Mouse (Mus musculus) embryo, embryonic 11 days (tissue): ENCODE data around the gene Sox12.

Source experiments
- DNase-seq: peaks from one replicate; pipeline ENCODE4 v3.0.0-alpha.2; 2015

Sox12 gene

DNA sequence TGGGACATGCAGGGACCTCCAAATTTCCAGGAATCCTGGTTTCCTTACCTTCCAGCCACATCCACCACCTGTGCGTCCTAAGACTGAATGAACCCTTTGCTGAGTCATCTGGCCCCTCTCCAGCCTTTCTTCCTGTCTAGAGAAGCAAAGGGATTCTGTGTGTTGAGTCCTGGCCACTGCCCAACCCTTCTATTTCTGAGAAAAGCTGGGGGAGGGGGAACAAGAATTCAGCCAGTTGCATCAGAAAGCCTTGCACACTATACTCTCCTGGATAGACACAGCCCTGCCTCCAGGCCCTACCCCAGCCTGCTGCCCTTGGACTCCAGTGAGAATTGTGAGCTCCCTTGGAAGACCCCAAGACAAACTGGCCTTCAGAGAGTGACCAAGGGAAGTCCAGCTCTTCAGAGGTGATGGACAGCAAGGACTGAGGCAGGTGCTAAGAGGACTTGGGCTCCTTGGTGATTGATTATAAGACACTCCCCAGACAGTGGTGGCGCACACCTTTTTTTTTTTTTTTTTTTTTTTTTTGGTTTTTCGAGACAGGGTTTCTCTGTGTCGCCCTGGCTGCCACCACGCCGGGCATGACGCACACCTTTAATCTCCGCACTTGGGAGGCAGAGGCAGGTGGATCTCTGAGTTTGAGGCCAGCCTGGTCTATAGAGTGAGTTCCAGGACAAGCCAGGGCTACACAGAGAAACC, 47.9 kb downstream of the Sox12 start:
- no peak for DNase-seq

DNA sequence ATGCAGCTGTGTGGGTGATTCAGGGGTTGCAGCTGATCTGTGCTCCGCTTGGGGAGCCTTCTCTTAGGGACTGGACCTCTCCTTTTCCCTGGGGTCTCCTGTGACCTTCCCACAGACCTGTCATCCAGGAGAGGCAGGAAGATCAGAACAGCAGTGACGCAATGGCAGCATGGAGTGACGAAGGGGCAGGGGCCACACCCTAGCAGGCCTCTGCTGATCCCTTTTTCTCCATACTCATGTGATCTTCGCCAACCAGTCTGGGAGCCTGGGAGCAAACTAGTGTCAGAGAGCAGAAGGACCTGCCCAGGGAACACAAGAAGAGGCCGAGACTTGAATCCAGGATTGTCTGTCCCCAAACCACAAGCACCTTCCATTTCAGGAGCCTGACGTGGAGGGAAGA, 48.7 kb downstream of the Sox12 start:
- no peak for DNase-seq

DNA sequence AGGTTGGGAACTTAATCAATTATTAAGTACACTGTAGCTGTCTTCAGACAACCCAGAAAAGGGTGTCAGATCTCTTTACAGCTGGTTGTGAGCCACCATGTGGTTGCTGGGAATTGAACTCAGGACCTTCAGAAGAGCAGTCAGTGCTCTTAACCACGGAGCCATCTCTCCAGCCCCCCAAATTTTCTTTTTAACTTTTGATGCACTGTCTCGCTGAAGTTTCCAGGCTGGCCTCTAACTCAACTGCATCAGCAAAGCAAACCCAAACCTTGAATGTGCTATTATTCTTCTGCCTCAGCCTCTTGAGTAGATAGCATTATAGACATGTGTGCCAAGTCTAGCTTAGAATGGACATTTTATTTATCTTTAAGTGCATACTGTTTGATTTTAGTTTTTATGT, 50.1 kb downstream of the Sox12 start:
- DNase-seq: no peak

DNA sequence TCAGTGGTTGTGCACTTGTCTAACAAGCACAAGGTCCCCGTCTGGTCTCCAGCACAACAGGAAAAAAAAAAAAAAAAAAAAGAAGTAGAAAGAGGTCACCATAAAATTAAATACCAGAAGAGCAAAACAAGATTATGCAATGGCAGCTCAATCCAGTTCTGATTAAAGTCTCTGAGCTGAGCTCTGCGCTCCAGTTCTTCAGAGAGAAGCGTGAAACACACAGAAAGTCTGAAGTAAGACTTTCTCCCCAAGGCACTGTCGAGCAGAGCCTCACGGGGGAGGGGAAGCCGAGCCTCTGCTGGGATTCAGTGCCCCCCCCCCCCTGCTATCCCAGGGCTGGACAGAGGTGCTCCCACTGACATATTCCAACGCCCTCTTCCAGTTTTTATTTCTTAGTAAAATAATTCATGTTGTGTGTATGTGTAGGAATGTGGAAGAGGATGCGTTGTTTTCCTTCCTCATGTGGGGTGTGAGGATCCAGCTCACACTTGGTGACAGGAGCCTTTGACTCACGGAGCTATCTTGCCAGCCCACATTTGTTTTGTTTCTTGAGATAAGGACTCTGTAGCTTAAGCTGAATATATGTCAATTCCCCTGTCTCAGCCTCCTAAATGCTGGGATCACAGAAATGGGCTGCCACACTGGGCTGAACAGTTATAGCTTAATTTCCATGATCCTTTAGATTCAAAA, 50.9 kb downstream of the Sox12 start:
- DNase-seq: no peak

DNA sequence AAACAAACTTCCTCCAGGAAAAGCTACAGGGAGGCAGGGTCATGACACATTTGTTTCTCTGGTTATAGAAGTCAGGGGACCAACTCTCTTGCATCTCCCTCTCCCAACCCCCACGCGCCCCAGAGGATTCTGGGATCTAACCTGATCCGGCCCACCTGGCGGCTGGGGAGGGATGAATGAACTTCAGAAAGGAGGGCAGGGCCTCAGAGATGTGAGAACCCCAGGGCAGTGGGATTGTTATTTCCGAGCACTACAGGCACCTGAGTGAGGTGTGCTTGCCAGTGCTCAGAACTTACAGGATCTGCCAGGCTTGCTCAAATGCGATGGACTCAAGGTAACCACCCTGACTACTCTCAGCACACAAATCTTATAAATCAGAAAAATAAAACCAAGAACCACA, 52.5 kb downstream of the Sox12 start:
- no peak for DNase-seq

DNA sequence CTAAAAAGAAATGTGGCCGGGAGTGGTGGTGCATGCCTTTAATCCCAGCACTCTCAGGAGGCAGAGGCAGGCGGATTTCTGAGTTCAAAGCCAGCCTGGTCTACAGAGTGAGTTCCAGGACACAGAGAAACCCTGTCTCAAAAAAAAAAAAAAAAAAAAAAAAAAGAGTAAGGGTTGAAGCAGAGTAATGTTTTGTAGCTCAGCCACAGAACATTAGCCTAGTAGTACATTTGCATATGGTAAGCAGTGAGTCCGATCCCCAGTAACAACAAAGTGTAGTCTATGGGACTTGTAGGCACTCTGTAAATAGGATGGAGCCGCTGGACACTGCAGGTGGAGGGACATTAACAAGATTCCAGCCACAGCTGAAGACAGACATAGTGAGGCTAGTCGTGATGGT, 53.0 kb downstream of the Sox12 start:
- no peak for DNase-seq

DNA sequence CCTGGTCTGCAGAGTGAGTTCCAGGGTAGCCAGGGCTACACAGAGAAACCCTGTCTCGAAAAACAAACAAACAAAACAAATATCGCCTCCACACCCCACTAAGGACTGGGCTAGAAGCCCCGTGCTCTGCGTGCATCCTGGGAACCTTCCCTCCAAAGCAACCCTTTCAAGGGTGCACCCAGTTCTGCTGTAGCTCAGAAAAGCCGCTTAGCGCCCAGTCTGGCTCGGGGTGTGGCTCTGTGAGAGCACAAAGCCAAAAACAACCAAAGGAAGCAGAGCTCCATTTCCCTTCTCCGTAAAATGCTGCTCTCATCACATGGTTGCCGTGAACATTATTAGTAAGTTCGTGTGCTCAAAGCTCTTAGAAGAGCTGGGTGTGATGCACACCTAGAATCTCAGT, 53.5 kb downstream of the Sox12 start:
- no peak for DNase-seq
